Mouse (Mus musculus): Measurements from ENCODE around the gene Aplp1.

The Aplp1 gene

GRCm38 (mm10) chr7:30450241-30450640 is 4.9 kb upstream of the Aplp1 start:
- DNase-seq (ENCODE audit: low spot score in 2 of 2), result no peak

GRCm38 (mm10) chr7:30444154-30444970 is 973 bp downstream of the Aplp1 start:
- DNase-seq (ENCODE audit: low spot score in 2 of 2), result peak in 1 of 2 experiments; percentile 56

- DNase-seq (ENCODE audit: low spot score in 2 of 2), result no peak
Observed at GRCm38 (mm10) chr7:30443696-30444095, 1.6 kb downstream of the Aplp1 start.

DNA sequence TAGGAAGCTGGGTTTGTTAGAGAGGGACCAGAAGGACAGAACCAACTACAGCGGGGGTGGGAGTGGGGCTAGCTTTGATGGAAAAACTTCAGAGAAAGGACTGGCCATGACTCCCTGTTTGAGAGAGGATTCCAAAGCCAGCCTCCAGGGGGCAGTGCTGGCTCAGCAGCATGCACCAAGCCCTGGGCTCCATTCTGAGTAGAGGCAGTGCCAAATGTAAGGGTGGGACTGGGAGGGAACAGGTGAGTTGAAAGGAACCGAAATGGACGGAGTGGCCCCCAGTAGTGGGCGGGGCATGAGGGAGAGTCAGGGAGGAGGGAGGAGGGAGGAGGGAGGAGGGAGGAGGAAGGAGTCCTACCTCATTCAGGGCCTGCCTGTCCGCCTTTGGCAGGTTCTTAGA is 4.6 kb downstream of the Aplp1 start:
- no peak for DNase-seq (ENCODE audit: low spot score in 2 of 2)

DNA sequence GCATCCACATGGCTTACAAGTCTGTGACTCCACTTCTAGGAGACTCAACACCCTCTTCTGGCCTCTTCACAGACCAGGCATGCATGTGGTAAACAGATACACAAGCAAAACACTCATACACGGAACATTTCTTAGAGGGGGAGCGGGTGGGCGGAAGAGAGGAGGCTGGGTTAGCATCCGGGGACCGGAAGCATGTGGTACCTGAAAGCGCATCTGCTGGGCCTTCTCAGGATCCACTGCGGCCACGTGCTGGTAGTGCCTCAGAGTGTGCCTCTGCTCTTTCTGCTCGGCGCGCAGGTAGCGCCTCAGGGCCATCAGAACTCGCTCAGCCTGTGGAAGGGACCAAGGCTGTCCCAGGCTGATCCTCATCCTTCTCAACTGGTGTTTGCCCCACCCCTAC is 5.6 kb downstream of the Aplp1 start:
- no peak for DNase-seq (ENCODE audit: low spot score in 2 of 2)

- DNase-seq (ENCODE audit: low spot score in 2 of 2), result no peak
Observed at GRCm38 (mm10) chr7:30436879-30437278, 8.5 kb downstream of the Aplp1 start.

DNA sequence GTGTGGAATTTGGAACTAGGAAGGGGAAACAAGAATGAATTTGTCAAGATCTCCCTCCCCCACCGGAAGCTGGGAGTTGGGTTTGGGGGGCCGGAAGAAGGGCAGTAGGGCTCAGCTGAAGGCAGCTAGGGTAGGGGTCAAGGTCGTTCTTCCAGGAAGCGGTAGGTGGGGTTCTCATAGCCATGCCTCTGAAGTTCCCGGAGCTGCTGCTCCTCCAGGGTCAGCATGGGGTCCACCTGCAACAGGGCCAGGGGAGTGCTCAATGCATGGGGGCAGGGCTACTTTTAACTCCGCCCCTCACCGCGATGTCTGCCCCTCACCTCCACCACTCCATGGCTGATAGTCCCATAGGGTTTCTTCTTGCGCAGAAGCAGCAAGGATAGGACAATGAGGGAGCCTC is 10.2 kb downstream of the Aplp1 start:
- DNase-seq (ENCODE audit: low spot score in 2 of 2), result no peak

DNA sequence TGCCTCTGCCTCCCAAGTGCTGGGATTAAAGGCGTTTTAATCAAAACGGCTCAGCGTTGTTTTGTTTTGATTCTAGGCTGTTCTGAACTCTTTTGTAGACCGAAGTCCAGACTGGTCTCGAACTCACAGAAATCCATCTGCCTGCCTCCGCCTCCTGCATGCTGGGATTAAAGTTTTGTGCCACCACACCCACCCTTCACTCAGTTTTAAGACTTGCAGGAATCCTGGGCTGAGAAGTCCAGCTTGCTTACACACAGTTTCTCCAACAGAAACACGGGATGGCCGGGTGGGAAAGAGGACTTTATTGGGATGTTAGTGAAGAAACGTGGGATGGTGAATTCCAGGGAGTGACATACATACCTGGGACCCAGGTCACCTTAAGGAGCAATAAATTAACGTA is 10.6 kb downstream of the Aplp1 start:
- DNase-seq (ENCODE audit: low spot score in 2 of 2), result no peak

- DNase-seq (ENCODE audit: low spot score in 2 of 2), result no peak
Observed at GRCm38 (mm10) chr7:30434238-30434637, 11.1 kb downstream of the Aplp1 start.

DNA sequence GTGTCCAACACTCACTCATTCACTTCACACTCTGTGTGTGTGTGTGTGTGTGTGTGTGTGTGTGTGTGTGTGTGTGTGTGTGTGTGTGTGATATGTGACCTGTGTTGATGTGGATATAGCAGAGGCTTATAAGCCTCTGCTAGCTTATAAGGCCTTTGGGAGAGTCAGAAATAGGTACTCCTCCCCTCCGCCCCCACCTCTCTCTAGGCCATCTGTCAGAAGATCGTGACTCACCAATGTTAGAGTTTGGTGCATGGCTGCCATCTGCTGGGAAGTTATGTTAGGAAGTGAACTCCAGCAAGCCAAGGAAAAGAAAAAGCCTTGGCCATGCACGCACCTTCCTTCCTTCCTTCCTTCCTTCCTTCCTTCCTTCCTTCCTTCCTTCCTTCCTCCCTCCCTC is 13.5 kb downstream of the Aplp1 start:
- DNase-seq (ENCODE audit: low spot score in 2 of 2), result peak; percentile 69 to 71

- DNase-seq (ENCODE audit: low spot score in 2 of 2), result no peak
Observed at GRCm38 (mm10) chr7:30430191-30430590, 15.1 kb downstream of the Aplp1 start.

DNA sequence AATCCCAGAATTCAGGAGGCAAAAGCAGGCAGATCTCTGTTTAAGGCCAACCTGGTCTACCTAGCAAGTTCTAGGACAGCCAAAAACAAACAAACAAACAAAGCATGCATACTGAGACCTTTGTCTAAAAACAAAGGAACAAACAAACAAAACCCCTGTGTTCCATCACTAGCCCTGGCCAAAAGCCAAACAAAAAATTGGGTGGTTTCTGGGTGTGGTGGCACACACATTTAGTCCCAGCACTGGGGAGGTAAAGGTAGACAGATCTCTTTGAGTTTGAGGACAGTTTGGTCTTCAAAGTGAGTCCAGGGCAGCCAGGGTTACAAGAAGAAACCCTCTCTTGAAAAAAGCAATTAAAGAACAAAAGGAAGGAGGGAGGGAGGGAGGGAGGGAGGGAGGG is 16.0 kb downstream of the Aplp1 start:
- DNase-seq (ENCODE audit: low spot score in 2 of 2), result no peak

DNA sequence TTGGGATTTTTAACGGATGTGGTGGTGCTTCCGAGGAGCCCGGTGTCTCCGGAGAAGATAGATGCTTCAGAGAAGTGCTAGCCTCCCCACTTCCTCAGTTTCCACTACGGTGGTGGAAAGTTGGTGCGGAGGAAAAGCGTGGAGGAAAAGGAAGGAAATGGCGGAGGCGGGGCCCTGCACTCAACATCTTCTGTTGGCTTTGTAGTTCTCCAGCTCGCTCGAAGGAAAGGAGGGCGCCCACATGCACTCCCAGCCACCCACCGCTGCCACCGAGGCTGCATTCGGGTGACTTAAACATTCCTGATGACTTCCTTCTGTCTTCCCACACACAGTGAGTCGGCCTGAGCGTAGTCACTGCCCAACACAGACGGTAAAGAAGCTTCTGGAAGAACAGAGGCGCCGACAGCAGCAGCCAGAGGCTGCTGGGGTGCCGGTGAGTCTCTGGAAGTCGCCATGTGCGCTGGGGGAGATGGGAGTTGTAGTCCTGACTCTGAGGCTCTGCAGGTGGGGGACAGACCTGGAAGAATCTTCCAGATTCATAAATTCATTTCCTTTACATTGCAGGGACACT is 22.2 kb downstream of the Aplp1 start:
- DNase-seq (ENCODE audit: low spot score in 2 of 2), result peak in 1 of 2 experiments; percentile 48

DNA sequence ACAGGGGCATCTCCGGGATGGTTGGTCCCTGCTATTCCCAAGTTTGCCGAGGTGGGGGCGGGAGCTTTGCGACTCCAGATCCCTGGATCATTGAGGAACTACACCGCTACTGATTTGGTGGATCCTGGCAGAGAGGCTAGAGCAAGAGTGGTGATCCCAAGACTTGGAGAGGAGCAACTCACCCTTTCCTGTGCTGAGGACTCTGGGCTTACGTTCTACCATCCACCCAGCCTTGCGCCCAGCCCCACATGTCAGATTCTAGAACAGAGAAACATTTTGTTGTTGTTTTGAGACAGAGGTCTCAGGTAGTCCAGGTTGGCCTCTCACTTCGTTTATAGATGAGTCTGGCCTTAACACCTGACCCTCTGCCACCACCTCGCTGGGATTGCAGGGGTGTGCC is 22.8 kb downstream of the Aplp1 start:
- no peak for DNase-seq (ENCODE audit: low spot score in 2 of 2)

GRCm38 (mm10) chr7:30421890-30422435 is 23.4 kb downstream of the Aplp1 start:
- DNase-seq (ENCODE audit: low spot score in 2 of 2), result peak; percentile 73 to 88

DNA sequence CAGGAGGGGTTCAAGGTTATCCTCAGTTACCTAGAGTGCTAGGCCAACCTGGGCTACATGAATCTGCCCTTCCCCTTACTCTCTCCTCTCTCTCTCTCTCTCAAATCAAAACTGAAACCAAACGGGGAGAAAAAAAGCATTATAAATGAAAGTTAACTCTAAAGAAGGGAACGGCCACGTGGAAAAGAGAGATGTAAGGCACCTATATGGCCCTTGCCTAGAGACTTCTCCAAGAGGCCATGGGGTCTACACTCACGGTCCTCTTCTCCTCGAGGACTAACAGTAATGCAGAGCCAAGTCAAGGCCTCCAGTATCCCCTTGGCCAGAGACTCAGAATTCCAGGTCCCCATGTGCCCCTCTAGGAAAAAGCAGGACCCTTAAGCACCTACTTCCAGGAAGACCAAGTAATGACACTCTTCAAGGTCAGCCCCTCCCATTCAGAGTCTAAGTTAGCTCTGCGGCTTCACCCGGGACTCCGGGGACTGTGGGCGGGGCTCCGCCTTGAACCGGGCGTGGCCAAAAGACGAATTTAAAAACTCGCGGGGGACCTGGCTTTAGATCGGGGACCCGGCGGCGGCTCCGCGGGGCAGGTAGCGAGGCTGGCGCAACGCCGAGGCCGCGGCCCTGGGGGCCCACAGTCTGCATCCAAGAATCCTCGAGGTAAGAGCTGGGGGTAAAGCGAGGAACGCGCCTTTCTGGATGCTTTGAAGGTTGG is 24.0 kb downstream of the Aplp1 start, which contains the start of gene Nfkbid:
Nfkbid (plus strand) TSS at position 558 of the 715 bp plus-strand sequence.
- DNase-seq (ENCODE audit: low spot score in 2 of 2), result peak in 1 of 2 experiments; percentile 47

DNA sequence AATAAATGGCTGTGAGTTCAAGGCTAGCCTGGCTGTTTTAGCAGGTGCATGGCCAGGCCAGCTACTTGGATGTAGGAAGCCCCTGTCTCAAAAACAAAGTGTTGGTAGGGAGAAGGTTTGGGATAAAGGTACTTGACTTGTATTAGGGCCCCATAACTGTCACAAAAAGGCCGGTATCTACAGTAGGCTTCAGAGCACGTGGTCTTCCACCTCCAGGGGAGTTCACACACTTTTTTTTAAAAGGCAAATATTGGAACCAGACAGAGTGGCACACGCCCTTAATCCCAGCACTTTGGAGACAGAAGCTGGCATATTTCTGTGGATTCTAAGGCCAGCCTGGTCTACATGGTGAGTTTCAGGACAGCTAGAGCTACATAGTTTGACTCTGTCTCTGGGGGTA is 24.7 kb downstream of the Aplp1 start:
- no peak for DNase-seq (ENCODE audit: low spot score in 2 of 2)

- no peak for DNase-seq (ENCODE audit: low spot score in 2 of 2)
Observed at GRCm38 (mm10) chr7:30419561-30420499, 25.5 kb downstream of the Aplp1 start, which contains the start of gene Hcst. TSS of gene Hcst (minus strand) at chr7:30419854.

DNA sequence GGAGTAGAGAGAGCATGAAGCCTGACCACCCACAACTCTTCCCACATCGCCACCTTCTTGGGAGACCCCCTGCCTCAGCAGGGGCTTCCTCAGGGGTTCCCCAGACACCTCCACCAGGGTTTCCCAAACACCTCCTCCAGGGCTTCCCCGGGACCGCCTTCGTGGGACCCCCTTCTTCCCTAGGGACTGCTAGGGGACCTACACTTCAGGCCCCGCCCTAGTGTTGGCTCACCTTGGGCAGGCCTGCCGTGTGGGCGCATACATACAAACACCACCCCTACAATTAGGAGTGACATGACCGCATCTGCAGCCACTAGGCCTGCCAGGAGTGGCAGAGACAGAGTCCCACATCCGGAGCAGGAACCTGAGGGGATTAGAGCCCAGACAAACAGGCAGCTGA is 27.5 kb downstream of the Aplp1 start:
- no peak for DNase-seq (ENCODE audit: low spot score in 2 of 2)

GRCm38 (mm10) chr7:30413596-30413995 is 31.7 kb downstream of the Aplp1 start, which contains the start of gene Tyrobp:
TSS of gene Tyrobp (plus strand) at chr7:30413760.
- no peak for DNase-seq (ENCODE audit: low spot score in 2 of 2)

DNA sequence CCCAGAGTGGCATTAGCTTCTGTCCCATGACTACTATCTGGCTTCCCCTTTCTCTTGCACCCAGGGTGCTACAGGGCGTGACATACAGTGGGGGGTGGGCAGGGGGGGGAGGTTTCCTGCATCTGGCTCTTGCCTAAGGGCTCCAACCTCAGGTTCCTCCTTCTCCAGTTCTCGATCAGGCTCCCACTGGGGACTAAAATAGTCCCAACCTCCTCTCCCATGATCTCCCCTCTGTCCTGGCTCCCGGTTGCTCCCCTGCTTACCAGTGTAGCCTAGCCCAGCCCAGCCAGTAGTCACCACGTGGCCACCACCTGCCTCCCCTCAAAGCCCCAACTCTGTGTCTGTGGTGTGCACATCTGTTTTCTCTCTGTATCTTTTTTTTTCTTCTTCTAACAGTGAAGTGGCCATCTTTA is 32.6 kb downstream of the Aplp1 start:
- no peak for DNase-seq (ENCODE audit: low spot score in 2 of 2)

Measured in frontal cortex, postnatal 25 days (tissue).